Mouse (Mus musculus) myocyte (in vitro differentiated cells): ENCODE measurements around the gene Ptprj.

ENCODE experiments used
- CEBPB ChIP-seq: IDR thresholded peaks from 2 replicates; pipeline ENCODE4 v1.6.1; 2011; ENCODE audit warnings: mild to moderate bottlenecking, moderate library complexity; ENCODE audit not compliant: poor library complexity, insufficient read depth, severe bottlenecking
- E2F4 ChIP-seq: IDR thresholded peaks from one replicate; pipeline ENCODE4 v1.6.1; 2011; ENCODE audit warnings: mild to moderate bottlenecking, control low read depth, moderate library complexity; ENCODE audit not compliant: insufficient read depth
- MAX ChIP-seq: IDR thresholded peaks from one replicate; pipeline ENCODE4 v1.6.1; 2011; ENCODE audit warnings: low read depth, mild to moderate bottlenecking, control low read depth
- MYOD1 ChIP-seq, 3 experiments: IDR thresholded peaks; one replicate each; pipeline ENCODE4 v1.6.1; 2011; ENCODE audit warnings: control low read depth in 2 of 3, low read depth in 2 of 3, mild to moderate bottlenecking in 2 of 3, moderate library complexity in 1 of 3; ENCODE audit not compliant: insufficient read length in 2 of 3, control insufficient read depth in 1 of 3
- MYOG ChIP-seq, 3 experiments: IDR thresholded peaks; one replicate each; pipeline ENCODE4 v1.6.1; 2011; ENCODE audit warnings: control low read depth in 2 of 3, low read depth in 2 of 3, mild to moderate bottlenecking in 2 of 3; ENCODE audit not compliant: insufficient read length in 2 of 3, control insufficient read depth in 1 of 3, insufficient read depth in 1 of 3
- POLR2A ChIP-seq: IDR thresholded peaks from one replicate; pipeline ENCODE4 v1.6.1; 2011; ENCODE audit warnings: low read depth, mild to moderate bottlenecking, control low read depth, moderate library complexity; ENCODE audit not compliant: insufficient read length
- POLR2AphosphoS2 ChIP-seq: IDR thresholded peaks from one replicate; pipeline ENCODE4 v1.6.1; 2011; ENCODE audit warnings: low read depth, control low read depth; ENCODE audit not compliant: insufficient read length
- REST ChIP-seq: IDR thresholded peaks from one replicate; pipeline ENCODE4 v1.6.1; 2011; ENCODE audit warnings: mild to moderate bottlenecking, control low read depth, moderate library complexity; ENCODE audit not compliant: insufficient read depth, insufficient read length
- SRF ChIP-seq: IDR thresholded peaks from one replicate; pipeline ENCODE4 v1.6.1; 2011; ENCODE audit warnings: low read depth; ENCODE audit not compliant: control insufficient read depth, insufficient read length
- TCF12 ChIP-seq: IDR thresholded peaks from one replicate; pipeline ENCODE4 v1.6.1; 2011; ENCODE audit warnings: mild to moderate bottlenecking, control low read depth; ENCODE audit not compliant: poor library complexity, insufficient read depth, severe bottlenecking
- TCF3 ChIP-seq: IDR thresholded peaks from one replicate; pipeline ENCODE4 v1.6.1; 2011; ENCODE audit warnings: low read depth, control low read depth; ENCODE audit not compliant: insufficient read length
- USF1 ChIP-seq: IDR thresholded peaks from one replicate; pipeline ENCODE4 v1.6.1; 2011; ENCODE audit warnings: low read depth, mild to moderate bottlenecking, control low read depth, moderate library complexity

- TF ChIP-seq POLR2A: no peak
- no peak for TF ChIP-seq E2F4
- TF ChIP-seq CEBPB: no peak
- no peak for TF ChIP-seq MYOG (IDR thresholded peaks at IDR 0.05; ENCODE audit: control insufficient read depth in 1 of 3, insufficient read depth in 1 of 3, insufficient read length in 2 of 3, low read depth in 2 of 3)
- no peak for TF ChIP-seq POLR2AphosphoS2
- no peak for TF ChIP-seq USF1
- TF ChIP-seq MYOD1 (IDR thresholded peaks at IDR 0.05; ENCODE audit: control insufficient read depth in 1 of 3, insufficient read length in 2 of 3, low read depth in 2 of 3): no peak
- TF ChIP-seq TCF12: no peak
- TF ChIP-seq REST: no peak
- no peak for TF ChIP-seq MAX
- no peak for TF ChIP-seq SRF
- no peak for TF ChIP-seq TCF3
Observed at GRCm38 (mm10) chr2:90568091-90568490, 12.4 kb downstream of the Ptprj start.
